Mouse (Mus musculus) hindbrain, embryonic 12.5 days (tissue): ENCODE measurements around the gene Ptpn14. TPM values are rescaled to one million over a fixed set of nuclear protein-coding genes. Genes with fewer than 3 reads are reported as not detected.

Source experiments
- ATAC-seq: fragments of 200-750 bp; cut with Nextera tagmentation; 2 replicates; pipeline ENCODE4 v1.8.0; 2017; ENCODE audit warnings: moderate TSS enrichment; ENCODE audit not compliant: low FRiP score
- H3K27ac ChIP-seq: fragments of 300-500 bp; sonication (generic); 2 replicates; pipeline ENCODE4 v1.5.1; 2016; ENCODE audit warnings: mild to moderate bottlenecking
- H3K27me3 ChIP-seq: fragments of 300-500 bp; sonication (generic); 2 replicates; pipeline ENCODE4 v1.6.1; 2016; ENCODE audit warnings: mild to moderate bottlenecking
- H3K36me3 ChIP-seq: fragments of 300-500 bp; sonication (generic); 2 replicates; pipeline ENCODE4 v1.6.1; 2016; ENCODE audit warnings: mild to moderate bottlenecking
- H3K4me1 ChIP-seq: fragments of 300-500 bp; sonication (generic); 2 replicates; pipeline ENCODE4 v1.6.1; 2016
- H3K4me2 ChIP-seq: fragments of 300-500 bp; sonication (generic); replicated peaks from 2 replicates; pipeline ENCODE4 v1.6.1; 2016; ENCODE audit warnings: mild to moderate bottlenecking
- H3K4me3 ChIP-seq: fragments of 300-500 bp; sonication (generic); 2 replicates; pipeline ENCODE4 v1.5.1; 2016; ENCODE audit warnings: mild to moderate bottlenecking
- H3K9ac ChIP-seq: fragments of 300-500 bp; sonication (generic); 2 replicates; pipeline ENCODE4 v1.6.1; 2016; ENCODE audit warnings: mild to moderate bottlenecking, moderate library complexity
- H3K9me3 ChIP-seq: fragments of 300-500 bp; sonication (generic); replicated peaks from 2 replicates; pipeline ENCODE4 v1.6.1; 2016; ENCODE audit warnings: mild to moderate bottlenecking
- WGBS: fragments of 180-500 bp; shearing (Covaris S2); methylation state at CpG from one replicate; pipeline ENCODE4 v1.1.7; 2016; 5-methylcytosine and 5-hydroxymethylcytosine counted together
- polyA plus RNA-seq: library from polyadenylated mRNA; unstranded; fragments of >200 nt; fragmentation: Nextera tagmentation; extraction: Ambion mirVana; gene quantifications from 2 replicates; pipeline ENCODE4 v1.2.1, GENCODE M21; 2016

The Ptpn14 gene
- polyA plus RNA-seq, 1 experiment from 2014 or later: 7.6 TPM

DNA sequence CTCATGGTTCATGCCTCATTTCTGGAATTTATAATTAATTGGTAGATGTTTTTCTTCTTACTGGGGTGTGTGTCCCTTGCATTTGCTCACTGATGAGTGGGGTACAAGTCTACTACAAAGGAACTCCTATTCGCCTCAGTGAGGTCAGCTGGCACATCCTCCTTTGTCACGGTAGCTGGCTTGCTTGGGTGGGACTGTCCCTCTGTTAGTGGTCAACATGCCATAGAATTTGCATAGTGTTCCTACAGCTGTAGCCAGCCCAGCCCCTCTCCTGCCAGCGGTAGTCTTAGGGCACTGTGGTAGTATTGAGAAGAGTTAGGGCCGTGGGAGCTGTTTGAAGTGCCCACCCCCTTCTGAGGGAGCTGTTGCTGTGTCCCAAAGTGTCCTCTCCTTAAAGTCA, 73.2 kb downstream of the Ptpn14 start:
- 83% methylated on average over 4 of the region's 4 CpGs for WGBS

DNA sequence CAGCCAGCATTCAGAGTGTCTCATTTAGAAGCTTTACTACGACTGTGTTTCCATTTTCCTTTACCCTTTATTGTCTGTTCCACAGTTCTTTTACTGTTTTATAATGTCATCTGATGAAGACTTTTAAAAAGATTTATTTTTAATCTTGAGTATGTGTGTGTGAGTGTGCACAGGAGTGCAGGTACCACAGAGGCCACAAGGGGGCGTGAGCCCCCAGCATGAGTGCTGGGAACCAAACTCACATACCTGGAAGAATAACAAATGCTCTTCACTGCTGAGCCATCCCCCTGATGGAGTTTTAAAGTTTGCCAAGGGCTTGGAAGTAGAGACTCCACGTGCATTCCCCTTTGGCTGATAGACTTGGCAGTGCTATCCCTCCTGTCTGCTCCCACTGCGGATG, 74.5 kb downstream of the Ptpn14 start:
- Histone ChIP-seq H3K4me1 (peaks cover 9% of the 10 kb centered on the region; the same call in 1 of the 2 replicates), H3K4me3 (no peak overlapping the region), H3K36me3 (no peaks in the 10 kb centered on the region), H3K27me3 (no peaks in the 10 kb centered on the region), H3K4me2 (no peak overlapping the region), H3K27ac (no peak overlapping the region), H3K9me3 (no peaks in the 10 kb centered on the region), H3K9ac (no peak overlapping the region)
- 93% methylated on average over 4 of the region's 4 CpGs for WGBS
- ATAC-seq: no peak

More for the DNA sequence above, 73.2 kb downstream of the Ptpn14 start:
- H3K4me2 ChIP-seq: no peak overlapping the region
- ATAC-seq: no peak
- H3K4me1 ChIP-seq: peaks cover 11% of the 10 kb centered on the region; the same call in 1 of the 2 replicates
- no peak overlapping the region for H3K9ac ChIP-seq
- no peaks in the 10 kb centered on the region for H3K9me3 ChIP-seq
- no peaks in the 10 kb centered on the region for H3K36me3 ChIP-seq
- H3K27ac ChIP-seq: no peak overlapping the region
- no peaks in the 10 kb centered on the region for H3K27me3 ChIP-seq
- H3K4me3 ChIP-seq: no peak overlapping the region

- no peaks in the 10 kb centered on the region for H3K9me3 ChIP-seq
- no peak overlapping the region for H3K4me3 ChIP-seq
- ATAC-seq: no peak
- 92% methylated on average over 11 of the region's 11 CpGs for WGBS
- peaks cover 9% of the 10 kb centered on the region; the same call in 1 of the 2 replicates for H3K4me1 ChIP-seq
- H3K27me3 ChIP-seq: no peaks in the 10 kb centered on the region
- no peak overlapping the region for H3K4me2 ChIP-seq
- H3K9ac ChIP-seq: no peak overlapping the region
- no peak overlapping the region for H3K27ac ChIP-seq
- H3K36me3 ChIP-seq: no peaks in the 10 kb centered on the region
Observed at GRCm38 (mm10) chr1:189803742-189804141, 75.7 kb downstream of the Ptpn14 start.

- no peak overlapping the region for H3K4me2 ChIP-seq
- 76% methylated on average over 13 of the region's 13 CpGs for WGBS
- no peak for ATAC-seq
- H3K4me1 ChIP-seq: 0 out of 2 replicates have a peak, but pooled peaks cover 3% of the 10 kb centered on the region
- no peak overlapping the region; the same call in 1 of the 2 replicates for H3K9ac ChIP-seq
- no peak overlapping the region for H3K27ac ChIP-seq
- no peak overlapping the region for H3K4me3 ChIP-seq
- H3K27me3 ChIP-seq: no peaks in the 10 kb centered on the region
- no peaks in the 10 kb centered on the region for H3K36me3 ChIP-seq
- H3K9me3 ChIP-seq: no peaks in the 10 kb centered on the region
Observed at GRCm38 (mm10) chr1:189806533-189807297, 78.6 kb downstream of the Ptpn14 start.

DNA sequence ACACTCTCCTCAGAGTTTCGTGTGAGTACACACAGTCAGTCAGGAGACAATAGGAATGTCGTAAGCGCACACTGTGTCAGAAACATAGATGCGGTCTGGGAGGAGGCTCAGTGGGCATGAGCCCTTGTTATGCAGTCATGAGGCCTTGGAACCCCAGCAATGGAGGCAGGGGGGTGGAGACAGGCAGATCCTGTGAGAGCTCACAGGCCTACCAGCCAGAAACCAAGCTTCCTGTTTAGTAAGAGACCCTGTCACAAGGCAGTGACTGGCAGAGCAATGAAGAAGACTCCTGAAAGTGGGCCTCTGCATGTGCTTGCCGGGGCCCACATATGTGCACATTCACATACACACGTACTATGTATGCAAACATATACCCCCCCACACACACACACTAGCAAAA, 79.9 kb downstream of the Ptpn14 start:
- Histone ChIP-seq H3K4me2 (no peak overlapping the region), H3K9me3 (no peaks in the 10 kb centered on the region), H3K27ac (no peak overlapping the region), H3K4me1 (0 out of 2 replicates have a peak, but pooled peaks cover 3% of the 10 kb centered on the region), H3K4me3 (no peak overlapping the region), H3K27me3 (no peaks in the 10 kb centered on the region), H3K9ac (no peak overlapping the region), H3K36me3 (no peaks in the 10 kb centered on the region)
- no peak for ATAC-seq
- WGBS: 95% methylated on average over 6 of the region's 6 CpGs

DNA sequence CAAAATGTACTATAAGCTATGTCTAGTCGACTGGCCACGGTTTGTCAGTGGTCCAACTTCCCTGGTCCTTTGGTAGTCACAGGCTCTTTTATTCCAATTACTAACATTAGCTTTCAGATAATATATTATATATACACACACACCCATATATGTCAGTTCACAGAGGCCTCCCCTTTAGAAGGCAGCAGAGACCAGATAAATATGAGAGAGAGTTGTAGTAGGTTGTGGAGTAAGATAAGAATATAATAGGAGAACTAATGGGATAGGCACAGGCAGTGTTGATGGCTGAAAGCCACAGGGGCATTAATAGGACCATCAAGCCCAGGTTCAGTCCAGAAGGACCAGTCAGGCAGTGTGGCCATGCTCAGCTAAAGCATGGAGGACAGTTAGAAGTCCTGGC, 80.4 kb downstream of the Ptpn14 start:
- no peaks in the 10 kb centered on the region for H3K27me3 ChIP-seq
- no peak overlapping the region for H3K4me3 ChIP-seq
- H3K36me3 ChIP-seq: no peaks in the 10 kb centered on the region
- H3K9ac ChIP-seq: no peak overlapping the region
- no peak overlapping the region for H3K4me2 ChIP-seq
- H3K9me3 ChIP-seq: no peaks in the 10 kb centered on the region
- H3K27ac ChIP-seq: no peak overlapping the region
- WGBS: 95% methylated on average over 2 of the region's 2 CpGs
- H3K4me1 ChIP-seq: 0 out of 2 replicates have a peak, but pooled peaks cover 3% of the 10 kb centered on the region
- no peak for ATAC-seq

- WGBS: 81% methylated on average over 2 of the region's 2 CpGs
- Histone ChIP-seq H3K4me3 (no peak overlapping the region), H3K4me1 (0 out of 2 replicates have a peak, but pooled peaks cover 3% of the 10 kb centered on the region), H3K9me3 (no peaks in the 10 kb centered on the region), H3K36me3 (no peaks in the 10 kb centered on the region), H3K9ac (no peak overlapping the region), H3K4me2 (no peak overlapping the region), H3K27ac (no peak overlapping the region), H3K27me3 (no peaks in the 10 kb centered on the region)
- no peak for ATAC-seq
Observed at GRCm38 (mm10) chr1:189811778-189812177, 83.7 kb downstream of the Ptpn14 start.

GRCm38 (mm10) chr1:189814385-189814784, 86.3 kb downstream of the Ptpn14 start:
- ATAC-seq: no peak
- Histone ChIP-seq H3K36me3 (no peaks in the 10 kb centered on the region), H3K4me2 (no peak overlapping the region), H3K9ac (no peak overlapping the region), H3K27me3 (no peaks in the 10 kb centered on the region), H3K4me3 (no peak overlapping the region), H3K4me1 (no peaks in the 10 kb centered on the region), H3K27ac (no peak overlapping the region), H3K9me3 (no peaks in the 10 kb centered on the region)
- WGBS: 87% methylated on average over 4 of the region's 4 CpGs

DNA sequence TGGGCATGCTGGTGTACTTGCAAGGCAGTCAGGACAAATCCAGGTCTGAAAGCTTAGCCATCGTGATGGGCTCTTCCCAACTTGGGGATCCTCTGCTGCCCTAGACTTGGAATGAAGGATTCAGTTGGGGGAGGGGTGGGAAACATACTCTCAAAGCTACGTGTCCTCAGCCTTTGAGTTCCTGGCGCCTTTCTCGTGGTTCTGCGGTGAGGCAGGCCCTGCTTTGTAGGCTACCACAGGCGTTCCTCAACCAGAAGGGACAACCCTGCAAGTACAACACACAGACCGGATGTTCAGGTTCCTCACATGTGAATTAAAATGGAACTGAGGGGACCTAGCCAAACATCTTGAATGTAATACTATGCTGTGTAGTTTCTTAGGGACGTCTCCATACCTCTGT, 89.0 kb downstream of the Ptpn14 start:
- H3K36me3 ChIP-seq: no peaks in the 10 kb centered on the region
- no peaks in the 10 kb centered on the region for H3K9me3 ChIP-seq
- no peak overlapping the region for H3K4me3 ChIP-seq
- no peak overlapping the region for H3K4me2 ChIP-seq
- no peaks in the 10 kb centered on the region for H3K4me1 ChIP-seq
- ATAC-seq: no peak
- no peaks in the 10 kb centered on the region for H3K27me3 ChIP-seq
- WGBS: 83% methylated on average over 8 of the region's 8 CpGs
- H3K27ac ChIP-seq: no peak overlapping the region
- no peak overlapping the region for H3K9ac ChIP-seq

DNA sequence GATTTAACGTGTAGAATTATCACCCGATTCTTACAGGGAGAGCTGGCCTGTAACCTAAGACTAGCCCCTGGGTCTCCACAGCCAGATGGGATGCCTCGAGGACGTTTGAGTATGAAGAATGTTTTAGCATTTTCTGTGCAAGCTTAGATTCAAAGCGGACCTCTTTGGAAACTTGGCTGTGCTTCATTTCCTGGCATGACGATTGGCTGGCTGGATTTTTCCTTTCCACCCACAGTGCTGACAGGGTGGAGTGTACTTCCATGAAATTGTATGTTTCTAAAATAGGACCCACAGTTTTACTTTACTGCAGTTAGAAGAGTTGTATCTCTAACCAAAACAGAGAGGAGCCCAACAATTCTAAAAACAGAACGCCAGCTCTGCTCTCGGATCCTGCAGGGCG, 89.7 kb downstream of the Ptpn14 start:
- Histone ChIP-seq H3K4me3 (no peak overlapping the region), H3K27me3 (no peaks in the 10 kb centered on the region), H3K9ac (no peak overlapping the region), H3K4me2 (no peak overlapping the region), H3K9me3 (no peaks in the 10 kb centered on the region), H3K4me1 (no peaks in the 10 kb centered on the region), H3K27ac (no peak overlapping the region), H3K36me3 (no peaks in the 10 kb centered on the region)
- WGBS: 77% methylated on average over 9 of the region's 9 CpGs
- no peak for ATAC-seq

- Histone ChIP-seq H3K9me3 (no peaks in the 10 kb centered on the region), H3K27ac (no peak overlapping the region), H3K4me2 (no peak overlapping the region), H3K4me3 (no peak overlapping the region), H3K36me3 (no peaks in the 10 kb centered on the region), H3K27me3 (no peaks in the 10 kb centered on the region), H3K9ac (no peak overlapping the region), H3K4me1 (no peaks in the 10 kb centered on the region)
- ATAC-seq: no peak
- 74% methylated on average over 5 of the region's 5 CpGs for WGBS
Observed at GRCm38 (mm10) chr1:189820111-189820510, 92.0 kb downstream of the Ptpn14 start.

DNA sequence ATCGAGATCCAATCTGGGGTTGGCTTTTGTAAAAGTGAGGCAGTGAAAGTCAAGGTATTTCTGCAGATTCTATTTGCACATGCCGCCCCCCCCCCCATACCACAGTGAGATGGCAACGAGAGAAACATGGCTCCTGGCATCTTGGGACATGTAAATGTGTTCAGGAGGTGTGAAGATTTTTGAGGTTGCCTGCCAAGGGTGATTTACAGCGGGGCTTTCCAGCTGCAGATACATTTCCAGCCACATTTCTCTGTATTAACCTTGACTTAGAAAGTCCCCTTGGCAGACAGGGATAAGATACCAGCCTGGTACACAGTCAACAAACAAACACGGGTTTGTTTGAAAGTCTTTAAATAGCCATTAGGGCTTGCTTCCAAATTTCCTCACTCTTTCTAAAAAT, 96.4 kb downstream of the Ptpn14 start:
- no peak overlapping the region for H3K4me2 ChIP-seq

DNA sequence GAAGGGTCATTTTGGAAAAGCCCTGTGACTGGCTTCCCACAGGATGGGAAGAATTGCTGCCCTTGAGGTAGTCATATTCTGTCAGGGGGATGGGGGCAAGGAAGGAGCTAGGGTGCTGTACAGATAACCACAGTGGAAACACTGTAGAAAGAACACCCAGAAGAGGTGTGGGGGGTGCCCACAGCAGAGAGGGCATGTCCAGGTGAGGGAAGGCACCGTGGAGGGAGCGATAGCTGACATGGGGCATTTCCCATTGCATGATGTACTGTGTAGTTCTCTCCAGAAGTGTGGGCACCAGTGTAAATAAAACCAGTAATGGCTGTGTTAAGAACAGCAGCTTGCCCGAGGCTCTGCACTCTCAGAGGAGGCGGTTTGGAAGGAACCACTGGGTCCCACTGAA, 102.3 kb downstream of the Ptpn14 start:
- Histone ChIP-seq H3K9me3 (no peaks in the 10 kb centered on the region), H3K36me3 (no peaks in the 10 kb centered on the region), H3K27me3 (no peaks in the 10 kb centered on the region), H3K9ac (no peak overlapping the region), H3K4me3 (no peak overlapping the region), H3K4me2 (no peak overlapping the region), H3K4me1 (peaks cover 15% of the 10 kb centered on the region), H3K27ac (no peak overlapping the region)
- ATAC-seq: no peak
- 64% methylated on average over 4 of the region's 4 CpGs for WGBS

More for the DNA sequence above, 96.4 kb downstream of the Ptpn14 start:
- Histone ChIP-seq H3K4me1 (no peaks in the 10 kb centered on the region), H3K9me3 (no peaks in the 10 kb centered on the region), H3K27ac (no peak overlapping the region), H3K4me3 (no peak overlapping the region), H3K9ac (no peak overlapping the region), H3K36me3 (no peaks in the 10 kb centered on the region), H3K27me3 (no peaks in the 10 kb centered on the region)
- ATAC-seq: no peak
- 88% methylated on average over 5 of the region's 5 CpGs for WGBS
